Mouse (Mus musculus) B cell, adult 2 months (primary cell): ENCODE measurements around the gene Atp5c1.

ENCODE experiments used
- DNase-seq, 2 experiments: peaks; one replicate each; pipeline ENCODE4 v3.0.0; 2022

The Atp5c1 gene

DNA sequence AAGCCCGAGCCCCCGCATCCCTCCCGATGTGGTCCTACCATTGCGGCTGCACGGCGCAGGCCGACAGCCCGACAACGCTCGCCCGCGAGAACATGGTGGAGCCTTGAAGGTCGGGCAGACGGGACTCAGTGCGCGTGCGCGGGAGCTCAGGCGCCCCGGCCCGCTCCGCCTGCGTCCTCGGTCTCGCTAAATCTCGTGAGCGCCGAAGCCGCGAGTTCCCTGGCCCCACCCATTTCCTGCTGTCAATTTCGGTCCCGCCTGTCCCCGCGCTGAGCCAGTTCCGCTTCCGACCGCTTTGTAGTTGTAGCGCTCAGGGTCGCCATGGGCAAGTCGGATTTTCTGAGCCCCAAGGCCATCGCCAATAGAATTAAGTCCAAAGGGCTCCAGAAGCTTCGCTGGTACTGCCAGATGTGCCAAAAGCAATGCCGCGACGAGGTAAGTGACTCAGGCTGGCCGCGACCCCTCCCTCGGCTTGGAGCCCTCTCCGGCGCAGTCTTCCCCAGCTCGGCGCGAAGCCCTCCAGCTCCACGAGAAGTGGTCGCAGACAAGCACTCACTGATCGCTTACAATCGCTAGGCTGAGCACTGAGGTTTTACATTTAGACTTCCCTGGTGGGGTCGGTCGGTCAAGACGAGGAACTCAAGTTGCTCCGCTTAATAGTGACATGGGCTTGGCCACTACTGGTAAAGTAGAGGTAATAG is at the start of gene Atp5c1, which contains the start of gene Kin:
TSS of gene Atp5c1 (minus strand) at position 201 of the 701 bp plus-strand sequence.
TSS of gene Kin (plus strand) at position 284 of the 701 bp plus-strand sequence.
- peak; percentile 97 to 98 for DNase-seq

DNA sequence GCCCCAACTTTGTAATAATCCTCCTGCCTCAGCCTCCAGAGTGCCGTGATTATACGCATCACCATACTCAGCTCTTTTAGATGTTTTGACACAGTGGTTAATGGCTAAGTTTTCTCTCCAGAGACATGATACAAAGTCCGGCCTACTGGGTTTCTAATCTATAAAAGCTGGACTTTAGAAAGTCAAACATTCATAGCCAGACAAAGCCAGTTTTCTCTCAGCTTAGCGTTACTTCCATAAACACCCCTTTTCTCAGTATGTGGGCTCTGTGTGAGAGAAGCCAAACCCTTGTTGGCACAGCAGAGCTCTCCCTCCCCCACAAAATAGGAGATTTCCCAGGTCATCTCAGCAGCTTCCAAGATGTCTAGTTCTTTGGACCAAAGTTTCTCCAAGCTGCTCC is 48.3 kb upstream of the Atp5c1 start:
- no peak for DNase-seq

DNA sequence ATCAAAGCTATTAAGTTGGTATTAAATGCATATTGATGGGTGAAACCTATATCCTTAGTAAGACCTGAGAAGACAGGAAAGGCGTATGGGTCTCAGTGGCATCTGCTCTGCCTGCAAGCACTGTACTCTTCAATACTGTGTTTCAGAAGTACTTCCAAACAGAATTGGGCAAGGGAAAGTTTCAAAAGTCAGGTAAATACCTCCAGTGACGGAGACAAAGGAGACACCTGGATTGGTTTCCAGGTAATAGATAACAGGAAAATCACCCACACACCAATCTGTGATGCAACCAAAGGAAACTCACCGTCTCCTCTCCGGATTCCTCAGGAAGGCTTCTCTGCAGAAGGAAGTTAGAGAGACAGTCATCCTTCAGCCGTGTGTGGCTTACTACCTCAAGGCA is 47.2 kb upstream of the Atp5c1 start:
- DNase-seq: no peak

DNA sequence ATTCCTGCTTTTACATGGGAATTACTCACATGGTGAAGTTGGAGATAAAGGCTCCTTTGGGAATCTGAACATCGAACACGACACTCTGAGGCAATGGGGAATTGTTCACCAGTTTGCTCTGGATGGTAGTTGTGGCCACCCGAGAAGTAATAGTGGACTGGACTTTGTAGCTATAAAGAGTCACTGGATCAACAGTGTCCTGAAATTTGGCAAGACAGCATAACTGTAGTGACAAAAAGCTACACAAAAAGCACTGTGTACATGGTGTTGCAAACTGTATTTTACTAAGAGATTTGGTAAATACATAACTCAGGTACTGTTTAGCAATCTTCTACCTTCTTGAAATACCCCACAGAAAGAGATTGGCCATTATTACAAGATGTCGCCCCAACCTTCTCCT is 45.8 kb upstream of the Atp5c1 start:
- DNase-seq: no peak

DNA sequence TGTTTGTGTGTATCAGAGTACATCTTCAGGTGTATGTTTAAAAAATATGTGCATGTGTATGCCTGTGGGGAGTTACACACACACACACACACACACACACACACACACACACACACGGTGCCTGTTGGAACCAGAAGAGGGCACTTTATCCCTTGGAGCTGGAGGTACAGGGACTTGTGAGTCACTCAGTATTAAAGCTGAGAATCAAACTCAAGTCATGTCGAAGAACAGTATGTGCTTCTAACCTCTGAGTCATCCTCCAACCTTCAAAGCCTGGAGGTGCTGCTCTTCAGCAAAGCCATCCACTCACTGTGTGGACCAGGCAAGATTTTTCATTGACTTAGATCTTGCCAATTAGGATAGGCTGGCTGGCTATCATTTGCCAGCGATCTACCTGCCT is 41.5 kb upstream of the Atp5c1 start:
- DNase-seq: no peak

DNA sequence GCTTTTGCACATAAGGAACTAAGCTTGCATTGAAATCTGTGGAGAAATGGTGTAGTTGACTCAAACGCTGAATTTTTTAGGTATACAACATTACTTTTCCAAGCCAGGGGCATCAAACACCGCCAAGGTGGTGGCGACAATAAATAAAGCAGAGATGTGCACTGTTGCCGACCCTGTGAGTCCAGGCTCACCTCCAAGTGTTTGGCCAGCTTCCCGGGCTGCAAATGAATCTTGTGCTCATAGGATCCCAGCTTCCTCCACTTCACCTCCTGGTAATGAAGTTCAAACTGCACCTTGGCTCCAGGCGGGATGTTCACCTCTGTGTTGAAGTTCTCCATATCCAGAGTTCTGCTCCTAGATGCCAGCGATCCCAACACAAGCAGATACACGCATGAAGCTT is 39.0 kb upstream of the Atp5c1 start:
- DNase-seq: no peak

DNA sequence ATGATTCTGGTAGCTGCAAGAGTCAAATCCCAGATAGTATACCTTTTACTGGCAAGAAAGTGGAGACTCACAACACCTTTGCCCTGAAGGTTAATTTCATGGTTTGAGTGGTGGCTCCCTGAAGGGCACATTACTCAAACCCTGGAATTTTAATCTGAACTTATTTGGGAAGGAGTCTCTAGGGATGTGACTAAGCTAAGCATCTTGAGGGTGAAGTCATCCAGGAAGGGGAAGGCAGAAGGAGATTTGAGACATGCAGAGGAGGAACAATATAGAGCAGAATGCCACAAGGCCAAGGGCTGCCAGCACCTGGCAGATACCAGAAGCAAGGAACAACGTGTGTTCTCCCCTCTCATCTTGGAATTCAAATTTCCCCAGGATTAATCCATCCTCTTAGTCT is 38.4 kb upstream of the Atp5c1 start:
- no peak for DNase-seq

DNA sequence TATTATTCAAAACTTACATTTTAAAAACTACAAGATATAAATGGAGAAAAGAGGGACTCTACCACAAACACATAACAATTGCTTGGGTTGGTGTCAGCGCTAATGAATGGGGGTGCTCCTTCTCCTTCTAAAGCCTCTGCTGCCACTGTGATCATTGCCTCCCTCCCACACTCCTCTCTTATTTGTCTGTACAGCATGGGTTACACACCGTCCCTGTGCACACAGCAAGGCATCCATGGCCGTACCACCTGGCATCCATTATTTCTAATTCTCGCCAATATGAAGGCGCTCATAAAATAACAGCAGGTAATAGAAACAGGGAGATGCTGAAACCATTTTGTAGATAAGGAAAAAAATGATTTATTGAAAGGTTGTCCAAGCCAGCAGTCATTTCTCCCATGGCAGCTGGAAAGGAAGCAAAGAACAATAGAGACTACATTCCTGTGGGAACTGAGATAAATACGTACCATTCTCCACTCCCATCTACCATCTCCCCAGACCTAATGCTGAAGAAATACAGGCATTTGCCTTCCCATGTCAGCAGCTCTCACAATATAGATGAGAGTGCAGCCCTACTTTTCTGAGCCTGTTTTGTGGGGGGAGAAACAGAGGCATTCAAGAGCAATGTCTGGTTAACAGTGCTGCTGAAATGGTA is 28.4 kb upstream of the Atp5c1 start:
- no peak for DNase-seq

DNA sequence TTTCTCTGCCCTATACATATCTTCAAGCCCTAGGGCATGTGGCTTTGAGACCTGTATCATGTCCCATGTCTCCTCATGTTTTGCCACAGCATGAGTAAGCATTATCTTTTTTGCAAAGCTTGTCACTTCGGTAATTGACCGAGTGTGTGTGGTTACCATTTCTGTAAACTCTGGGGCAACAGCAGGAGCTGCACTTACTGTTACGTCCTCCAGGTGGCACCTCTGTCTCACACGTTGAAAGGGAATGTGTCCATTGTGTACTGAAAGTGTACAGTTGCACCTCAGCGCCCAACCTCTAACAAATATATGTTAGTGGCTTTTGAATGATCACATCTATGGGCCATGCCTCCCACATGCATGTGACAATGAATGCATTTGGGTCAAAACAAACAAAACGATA is 20.9 kb upstream of the Atp5c1 start:
- DNase-seq: peak; percentile 49 to 50

DNA sequence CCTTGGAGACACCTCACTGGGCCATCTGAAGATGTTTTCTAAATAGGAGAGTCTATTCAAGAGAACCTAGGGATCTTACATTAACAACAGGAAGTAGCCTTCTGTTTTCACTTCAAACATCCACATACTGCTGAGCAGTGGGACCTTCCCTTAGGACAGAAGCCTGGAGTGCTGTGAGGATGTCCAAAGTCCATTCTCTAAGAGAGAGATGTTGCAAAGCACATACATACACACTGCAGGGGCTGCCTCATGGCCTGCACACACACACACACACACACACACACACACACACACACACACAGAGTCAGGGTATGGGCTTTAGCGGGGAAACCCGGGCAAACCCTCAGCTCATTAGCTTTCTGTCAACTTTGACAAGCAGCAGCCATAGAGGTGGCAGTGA is 20.2 kb upstream of the Atp5c1 start:
- DNase-seq: no peak

DNA sequence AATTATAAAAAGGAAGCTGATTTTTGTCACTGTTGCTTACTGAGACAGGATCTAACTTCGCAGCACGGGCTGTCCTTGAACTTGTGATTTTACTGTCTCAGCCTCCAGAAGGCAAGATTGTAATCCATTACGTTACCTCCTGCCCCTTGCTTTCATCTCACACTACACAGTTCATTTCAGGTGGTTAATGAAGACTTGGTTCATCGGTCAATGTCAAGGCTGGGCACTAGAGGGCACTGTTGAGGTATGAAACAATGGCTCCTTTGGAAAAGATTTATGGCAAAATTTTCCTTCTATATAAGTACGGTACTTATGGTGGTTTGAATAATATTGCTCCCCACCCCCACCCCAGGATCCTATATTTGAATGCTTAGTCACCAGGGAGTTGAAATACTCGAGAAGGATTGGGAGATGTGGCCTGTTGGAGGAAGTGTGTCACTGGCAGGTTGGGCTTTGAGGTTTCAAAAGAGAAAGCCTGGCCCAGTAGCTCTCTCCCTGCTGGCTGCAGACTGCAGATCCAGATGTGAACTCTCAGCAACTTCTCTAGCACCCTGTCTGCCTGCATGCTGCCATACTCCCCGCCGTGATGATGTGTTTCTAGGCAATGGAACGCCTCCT is 18.4 kb upstream of the Atp5c1 start:
- peak; percentile 60 to 61 for DNase-seq

DNA sequence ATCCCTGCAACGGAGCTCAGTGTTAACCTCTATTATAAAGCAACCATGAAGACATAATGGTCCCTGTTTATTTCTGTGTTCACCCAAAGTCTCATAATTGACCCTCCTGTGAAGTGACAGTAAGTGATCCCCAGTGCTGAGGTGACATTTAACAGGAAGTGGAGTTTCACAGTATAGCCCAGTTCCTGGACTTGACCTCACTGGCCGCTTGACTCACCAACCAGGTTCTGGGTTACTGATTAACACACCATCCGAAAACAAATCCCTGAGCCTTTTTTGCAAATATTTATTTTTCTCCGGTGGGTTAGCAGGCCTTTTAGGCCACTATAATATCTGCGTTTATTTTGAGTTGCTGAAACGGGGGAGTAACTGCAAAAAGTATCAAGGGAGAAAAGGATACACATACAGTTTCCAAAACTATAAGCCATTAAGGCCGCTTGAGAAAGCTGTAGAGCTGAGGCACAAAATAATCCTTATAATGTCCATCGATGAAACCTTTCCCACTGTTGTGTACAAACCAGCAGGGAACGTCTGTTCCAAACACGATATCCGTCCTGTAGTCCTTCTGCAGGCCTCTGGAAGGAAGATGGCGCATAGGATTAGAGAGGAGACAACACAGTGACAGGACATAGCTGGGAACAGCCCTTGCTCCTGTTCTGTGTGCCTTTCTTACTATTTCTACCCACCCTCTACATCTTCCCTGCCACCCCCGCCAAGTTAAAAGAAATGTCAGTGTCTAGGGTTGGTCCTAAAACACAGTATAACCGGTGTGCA is 14.2 kb upstream of the Atp5c1 start:
- DNase-seq: no peak

DNA sequence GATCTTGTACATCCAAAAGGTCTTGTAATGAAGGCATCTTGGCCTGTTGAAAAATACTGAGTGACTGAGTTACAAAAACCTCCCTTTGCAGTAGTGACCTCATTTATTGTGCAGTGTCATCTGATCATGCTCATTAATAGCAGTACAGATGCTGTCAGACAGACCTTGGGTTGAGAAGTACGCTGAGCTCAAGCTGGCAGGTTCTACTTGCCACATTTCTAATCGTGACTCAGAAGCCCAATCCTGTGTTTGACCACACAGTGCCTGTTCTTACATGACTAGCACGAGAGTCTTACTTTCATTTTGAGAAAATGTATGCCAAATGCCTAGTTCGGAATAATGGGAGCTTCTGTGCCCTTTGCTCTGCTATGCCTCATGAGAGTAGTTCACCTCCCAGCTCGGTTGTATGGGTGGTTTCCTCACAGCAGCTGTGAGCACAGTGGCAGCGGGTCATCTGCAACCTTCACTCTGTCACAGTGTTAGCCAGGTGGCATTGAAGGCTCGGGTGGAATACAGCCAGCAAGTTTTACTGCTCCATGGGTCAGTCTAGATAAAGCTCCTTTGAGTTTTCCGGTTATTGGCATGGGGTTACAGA is 7.0 kb upstream of the Atp5c1 start:
- no peak for DNase-seq

DNA sequence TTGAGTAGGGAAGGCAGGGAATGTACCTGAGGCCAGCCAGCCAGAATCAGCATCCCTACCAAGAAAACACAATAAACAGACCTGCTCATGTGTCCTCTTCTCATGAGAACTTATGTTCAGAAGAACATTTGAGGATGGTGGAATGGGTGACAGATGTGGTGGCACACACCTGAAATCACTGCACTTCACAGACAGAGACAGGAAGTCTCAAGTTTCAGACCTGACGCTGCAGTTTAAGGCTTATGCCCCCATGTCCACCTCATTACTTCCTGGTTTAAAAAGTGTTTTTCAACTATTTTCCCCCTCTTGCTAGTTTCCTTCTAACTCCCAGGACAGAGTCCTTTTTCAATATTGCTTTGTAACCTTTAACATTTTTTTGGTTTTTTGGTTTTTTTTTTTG is 2.4 kb upstream of the Atp5c1 start:
- no peak for DNase-seq

DNA sequence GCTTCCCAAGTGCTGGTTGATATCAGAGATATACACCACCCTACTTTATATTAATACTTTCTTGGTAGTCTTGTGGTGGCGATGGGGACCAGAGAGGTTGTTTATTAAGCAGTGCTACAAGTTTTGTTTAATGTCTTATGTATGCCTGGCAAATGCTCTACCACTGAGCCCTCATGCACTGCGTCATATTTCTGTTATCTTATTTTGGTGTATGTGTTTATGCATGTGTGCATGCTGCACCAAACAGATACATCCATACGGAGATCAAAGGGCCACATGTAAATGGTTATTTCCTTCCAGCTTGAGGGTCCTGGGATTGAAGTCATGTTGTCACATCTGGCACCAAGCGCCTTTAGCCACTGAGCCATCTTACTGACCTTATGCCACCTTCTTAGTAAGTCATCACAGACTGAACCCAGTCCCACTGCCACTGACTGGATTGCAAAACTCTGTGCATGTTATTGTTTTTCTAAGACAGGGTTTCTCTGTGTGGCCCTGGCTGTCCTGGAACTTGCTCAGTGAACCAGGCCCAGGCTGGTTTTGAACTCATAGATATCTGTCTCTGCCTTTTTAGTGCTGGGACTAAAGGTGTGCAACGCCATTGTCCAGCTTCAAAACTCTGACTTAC is 1.3 kb upstream of the Atp5c1 start:
- DNase-seq: no peak

DNA sequence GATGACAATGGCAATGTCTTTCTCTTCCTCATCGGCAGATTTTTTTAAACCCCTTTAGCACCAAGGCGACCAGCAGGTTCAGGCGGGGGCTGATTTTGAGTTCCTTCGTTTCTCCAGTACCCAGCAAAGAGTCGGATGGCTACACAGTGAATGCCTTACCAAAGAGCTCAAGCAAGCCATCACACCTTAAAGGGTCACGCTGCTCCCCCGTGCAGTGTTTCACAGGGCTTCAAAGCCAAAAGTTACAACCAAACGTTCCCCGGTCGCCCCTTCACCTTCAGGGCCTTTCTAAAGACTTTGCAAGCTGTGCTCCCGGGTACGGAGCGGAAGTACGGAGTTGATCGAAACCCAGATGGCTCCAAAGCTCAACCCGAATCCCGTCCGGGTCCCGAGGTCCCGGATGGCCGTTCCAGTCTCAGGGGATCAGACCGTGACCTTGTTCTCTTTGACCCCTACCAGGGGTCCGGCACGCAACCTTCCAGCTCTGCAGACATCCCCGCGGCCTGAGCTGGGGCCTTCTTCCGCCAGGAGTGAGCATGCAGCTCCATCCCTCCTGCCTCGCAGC is 483 bp downstream of the Atp5c1 start:
- DNase-seq: no peak

DNA sequence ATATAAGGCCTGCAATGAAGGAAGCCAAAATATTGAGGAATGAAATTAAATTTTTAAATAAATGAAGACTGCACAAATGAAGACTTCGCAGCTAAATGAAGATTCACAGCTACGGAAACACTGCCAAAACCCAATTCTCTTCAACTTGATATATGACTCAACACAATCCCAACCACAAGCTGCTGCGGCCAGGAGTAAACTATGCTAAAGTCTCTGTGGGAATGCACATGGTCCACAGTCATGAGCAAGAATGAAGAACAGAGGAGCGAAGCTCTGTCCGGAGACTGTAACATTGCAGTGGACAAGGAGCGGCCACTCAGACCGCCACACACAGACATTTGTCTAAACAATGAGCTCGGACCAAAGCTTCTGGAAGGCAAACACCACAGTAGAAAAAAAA is 3.6 kb downstream of the Atp5c1 start:
- no peak for DNase-seq

DNA sequence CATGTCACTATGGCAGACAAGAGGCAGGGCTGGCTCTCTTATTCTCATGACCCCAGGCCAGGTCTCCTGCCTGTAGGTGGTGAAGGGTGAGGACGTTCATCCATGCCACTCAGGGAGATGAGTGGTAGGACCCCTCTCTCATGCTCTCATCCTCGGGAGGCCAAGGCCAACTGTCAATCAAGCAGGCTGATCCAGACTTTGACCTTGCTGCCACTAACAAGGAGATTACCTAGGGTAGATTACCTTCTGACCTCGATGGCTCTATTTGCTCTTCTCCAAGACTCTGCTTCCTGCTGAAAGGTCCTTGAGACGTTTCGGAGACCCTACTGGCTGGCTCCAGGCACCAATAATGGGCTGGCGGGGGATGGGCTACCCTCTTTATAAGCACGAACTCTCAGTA is 5.8 kb downstream of the Atp5c1 start:
- DNase-seq: no peak

DNA sequence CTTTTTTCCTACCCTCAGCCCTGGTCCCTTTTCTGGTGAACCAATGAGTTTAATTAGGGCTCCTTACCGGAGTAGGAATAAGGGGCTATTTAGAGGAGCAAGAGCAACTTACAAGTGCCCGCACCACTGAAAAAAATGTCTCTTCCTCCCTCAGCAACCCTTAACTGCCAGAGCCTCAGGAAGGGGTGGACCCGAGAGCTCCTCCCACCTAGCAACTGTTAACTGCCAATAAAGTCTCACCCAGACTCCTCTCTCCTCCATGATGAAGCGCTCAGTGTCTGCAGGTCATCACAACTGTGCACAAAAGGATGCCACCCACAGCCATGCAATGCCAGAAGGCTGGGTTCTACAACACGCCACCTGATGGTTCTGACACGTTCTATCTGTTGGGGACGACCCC is 8.6 kb downstream of the Atp5c1 start:
- DNase-seq: no peak

DNA sequence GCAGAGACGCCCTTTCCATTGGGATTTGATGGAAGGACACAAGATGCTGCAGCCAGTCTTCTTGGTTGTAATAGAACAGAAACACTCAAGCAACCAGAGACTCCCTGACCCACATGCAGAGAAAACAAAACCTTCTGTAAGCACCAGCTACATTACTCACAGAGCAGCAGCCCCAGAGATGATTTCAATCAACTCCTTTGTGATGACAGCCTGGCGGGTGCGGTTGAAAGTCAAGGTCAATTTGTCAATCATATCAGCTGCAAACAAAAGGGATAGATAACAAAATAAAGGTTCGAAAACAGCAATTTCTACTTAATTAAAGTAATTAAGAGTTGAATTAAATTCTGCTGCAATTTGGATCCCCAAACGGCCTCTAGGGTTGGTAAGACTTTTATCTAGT is 21.5 kb downstream of the Atp5c1 start:
- DNase-seq: no peak

DNA sequence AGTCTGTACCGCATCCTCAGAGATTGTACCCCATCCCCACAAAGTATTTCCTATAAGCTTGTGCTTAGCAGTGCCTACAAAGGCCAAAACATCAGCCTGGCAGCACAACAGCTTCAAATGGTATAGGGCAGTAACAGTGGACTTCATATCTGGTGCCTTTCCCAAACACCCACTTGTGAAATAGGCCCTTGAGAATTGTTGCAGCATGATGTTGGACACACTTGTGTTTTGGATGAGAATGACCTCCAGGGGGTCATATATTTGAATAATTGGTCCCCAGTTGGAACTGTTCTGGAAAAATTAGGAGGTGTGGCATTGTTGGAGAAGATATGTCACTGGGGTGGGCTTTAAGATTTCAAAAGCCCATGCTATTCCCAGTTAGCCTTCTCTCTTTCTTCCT is 28.3 kb downstream of the Atp5c1 start:
- DNase-seq: no peak

DNA sequence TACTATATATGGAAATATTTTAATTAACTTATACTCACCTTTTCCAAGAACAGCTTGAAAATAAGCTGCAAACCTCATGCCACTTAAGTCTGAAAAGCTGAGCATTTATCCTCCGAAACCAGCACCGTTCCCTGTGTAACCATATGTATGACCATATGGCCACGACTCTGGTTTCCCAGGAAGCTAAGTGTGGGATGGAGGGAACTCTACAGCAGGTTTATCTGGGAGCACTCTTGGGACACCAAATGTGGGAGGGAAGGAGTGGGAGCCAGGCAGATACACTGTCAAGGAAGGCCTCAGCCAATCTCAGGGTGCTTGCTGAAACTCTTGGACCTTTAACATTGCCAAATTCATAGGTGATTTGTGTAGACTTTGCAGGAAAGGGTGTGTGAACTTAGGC is 29.4 kb downstream of the Atp5c1 start:
- DNase-seq: no peak
